Mouse (Mus musculus) spleen, adult 12 weeks (tissue): ENCODE measurements at regions not wholly inside any gene's neighbourhood (a gene's known extent, or its start where the extent isn't known, plus 50 kb on each side); places are given as distances from the start of the nearest gene placed in this dataset.

ENCODE experiments used
- DNase-seq: peaks from one replicate; pipeline ENCODE4 v3.0.0; 2022; ENCODE audit warnings: low spot score

DNA sequence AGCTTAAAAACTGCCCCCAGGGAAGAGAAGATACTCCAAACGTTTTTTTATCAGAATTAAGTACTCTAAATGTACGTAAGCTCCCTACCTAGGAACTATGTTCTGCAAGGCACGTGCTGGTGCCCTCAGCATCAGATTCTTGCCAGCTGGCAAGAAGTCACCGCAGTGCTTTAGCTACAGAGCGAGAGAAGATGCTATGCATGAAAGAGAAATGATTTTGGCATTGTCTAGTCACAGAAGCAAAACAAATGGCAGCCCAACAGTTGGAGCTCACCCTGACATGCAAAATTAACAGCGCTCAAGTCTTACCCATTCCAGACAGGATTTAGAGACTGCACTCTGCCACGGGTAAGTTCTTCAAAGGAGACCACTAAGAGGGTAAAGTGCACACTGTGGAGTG is 311.5 kb downstream of the Glrx3 start:
- no peak for DNase-seq

DNA sequence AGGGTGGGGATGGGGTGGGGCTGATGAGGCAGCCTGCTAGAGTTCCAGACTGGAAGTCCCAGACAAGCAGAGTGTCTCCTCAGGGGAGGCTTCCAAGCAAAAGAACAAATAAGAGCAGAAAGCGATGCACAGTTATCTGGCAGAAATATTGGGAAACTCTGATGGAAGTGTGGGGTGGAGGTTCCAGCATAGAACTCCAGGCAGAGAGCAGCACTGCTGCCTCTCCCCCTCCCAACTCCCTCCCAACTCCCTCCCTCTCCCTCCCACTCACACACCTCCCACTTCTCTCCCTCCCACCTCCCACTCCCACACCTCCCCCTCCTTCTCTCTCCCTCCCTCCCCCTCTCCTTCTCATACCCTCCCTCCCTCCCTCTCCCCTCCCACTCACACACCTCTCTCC is 313.3 kb downstream of the Glrx3 start:
- no peak for DNase-seq

DNA sequence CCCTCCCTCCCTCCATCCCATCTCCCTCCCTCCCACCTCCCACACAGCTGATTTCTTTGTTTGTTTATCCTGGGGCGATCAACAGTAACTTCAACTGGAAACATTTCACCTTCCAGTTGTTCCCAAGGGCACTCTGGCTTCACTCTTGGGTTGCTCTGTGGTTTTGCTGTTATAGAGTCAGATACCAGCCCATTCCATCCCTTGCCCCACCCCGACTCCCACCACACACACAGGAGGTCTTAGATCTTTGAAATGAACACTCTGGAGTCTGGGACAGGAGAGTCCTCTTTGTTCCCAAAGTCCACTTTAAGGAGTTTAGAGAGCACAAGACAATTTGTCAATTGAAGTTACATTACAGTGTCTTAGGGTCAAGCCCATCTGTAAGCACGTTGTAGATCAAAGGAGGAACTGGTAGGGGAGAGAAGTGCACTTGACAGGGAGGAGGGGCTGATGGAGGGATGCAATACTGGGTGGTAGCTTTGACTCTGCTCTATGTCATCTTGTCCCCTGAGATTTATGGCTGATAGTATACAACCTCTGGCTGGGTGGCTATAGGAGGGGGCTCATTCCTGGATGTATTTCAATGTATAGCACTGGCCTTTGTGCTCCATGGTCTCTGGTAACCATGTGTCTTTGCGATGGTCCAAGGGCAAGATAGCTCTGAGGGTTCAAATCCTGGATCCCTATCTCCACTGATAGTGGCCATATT is 313.9 kb downstream of the Glrx3 start:
- no peak for DNase-seq

DNA sequence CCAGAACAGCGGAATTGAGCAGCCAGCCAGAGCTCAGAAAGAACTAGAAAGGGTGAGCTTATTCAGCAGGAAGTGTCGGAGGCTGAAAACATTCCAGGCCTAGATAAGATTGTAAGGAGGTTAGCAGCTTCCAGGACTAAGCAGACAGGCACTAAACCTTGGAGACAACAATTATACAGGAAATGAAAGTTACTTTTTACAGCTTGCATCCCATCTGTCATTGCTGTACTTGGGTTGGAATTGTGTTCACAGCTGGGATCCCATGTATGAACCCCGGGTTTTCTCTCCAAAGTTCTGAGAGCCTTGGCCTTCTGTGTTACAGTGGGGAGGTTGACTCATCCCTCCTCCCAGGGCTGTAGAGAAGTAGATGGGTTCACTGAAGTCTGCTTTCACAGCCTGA is 328.5 kb downstream of the Glrx3 start:
- DNase-seq, result no peak

DNA sequence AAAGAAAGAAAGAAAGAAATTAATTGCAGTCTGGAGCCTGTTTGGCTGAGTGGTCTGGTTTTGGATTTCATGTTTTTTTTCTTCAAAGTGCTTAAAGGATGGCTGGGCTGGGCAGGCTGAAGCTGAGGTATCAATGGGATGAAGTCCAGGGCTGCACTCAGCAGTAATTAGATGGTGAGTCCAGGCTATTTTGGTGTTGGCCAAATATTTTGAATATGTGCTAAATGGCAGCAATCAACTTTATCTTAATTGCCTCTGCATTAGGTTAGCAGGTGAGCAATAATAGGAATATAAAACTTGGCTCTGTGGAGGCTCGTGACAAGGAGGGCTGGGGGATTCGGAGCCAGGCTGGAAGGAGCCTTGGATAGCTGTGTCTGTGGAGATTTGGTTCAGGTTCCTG is 329.3 kb downstream of the Glrx3 start:
- DNase-seq, result no peak

DNA sequence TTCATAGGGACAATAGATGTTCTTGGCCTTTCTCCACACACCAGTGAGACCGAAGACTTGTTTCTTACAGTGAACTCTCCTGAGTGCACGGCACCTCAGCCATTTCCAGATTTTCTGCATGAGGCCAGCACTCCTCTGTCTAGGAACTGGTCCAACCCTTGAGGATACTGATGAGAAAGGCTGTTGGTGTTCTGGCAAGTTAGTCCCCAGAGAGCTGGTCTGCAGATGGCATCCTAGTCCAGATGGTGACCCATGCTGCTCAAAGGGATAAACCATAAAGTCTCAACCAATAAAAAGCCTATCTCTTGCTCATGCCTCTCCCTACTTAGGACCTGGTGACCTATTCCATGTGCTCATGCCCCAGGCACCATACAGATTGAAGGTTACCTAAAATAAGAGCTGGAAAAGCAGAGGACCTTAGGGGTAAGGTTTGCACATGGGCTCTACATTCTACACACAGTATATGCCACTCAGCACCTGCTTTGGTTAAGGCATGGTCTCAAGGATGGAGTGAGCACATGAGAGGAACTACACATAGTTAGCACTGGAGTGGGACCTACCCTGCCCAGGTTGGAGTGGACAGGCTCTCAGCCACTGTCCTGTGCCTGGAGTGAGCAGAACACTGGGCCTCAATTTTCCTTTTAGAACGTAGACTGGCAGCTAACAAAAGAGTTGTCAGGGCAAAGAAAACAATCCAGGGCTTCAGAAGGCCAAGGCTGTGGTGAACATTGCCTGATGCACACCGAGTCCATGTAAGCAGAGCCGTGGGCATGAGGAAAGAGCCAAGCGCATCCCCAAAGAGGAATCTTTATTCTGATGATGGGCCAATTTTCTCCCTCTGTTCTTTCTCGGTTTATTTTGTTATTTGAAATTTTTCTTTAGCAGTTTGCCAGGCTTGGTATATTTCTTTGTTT is 335.9 kb downstream of the Glrx3 start:
- no peak for DNase-seq

DNA sequence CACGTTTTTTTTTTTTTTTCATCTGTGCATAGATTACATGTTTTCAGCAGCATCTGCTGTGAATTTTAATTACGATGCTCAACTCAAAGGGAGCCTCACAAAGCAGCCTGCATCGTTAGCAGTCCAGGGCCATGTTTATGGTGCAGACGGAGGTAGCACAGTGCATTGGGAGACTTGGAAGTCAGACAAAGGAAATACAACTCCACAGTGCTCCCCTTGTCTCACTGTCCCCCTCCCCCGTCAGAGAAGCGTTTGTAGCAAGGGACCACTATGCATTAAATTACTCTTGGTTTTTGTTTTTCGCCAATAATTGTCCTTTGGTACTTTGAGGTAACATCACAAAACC is 336.5 kb downstream of the Glrx3 start:
- DNase-seq, result no peak

DNA sequence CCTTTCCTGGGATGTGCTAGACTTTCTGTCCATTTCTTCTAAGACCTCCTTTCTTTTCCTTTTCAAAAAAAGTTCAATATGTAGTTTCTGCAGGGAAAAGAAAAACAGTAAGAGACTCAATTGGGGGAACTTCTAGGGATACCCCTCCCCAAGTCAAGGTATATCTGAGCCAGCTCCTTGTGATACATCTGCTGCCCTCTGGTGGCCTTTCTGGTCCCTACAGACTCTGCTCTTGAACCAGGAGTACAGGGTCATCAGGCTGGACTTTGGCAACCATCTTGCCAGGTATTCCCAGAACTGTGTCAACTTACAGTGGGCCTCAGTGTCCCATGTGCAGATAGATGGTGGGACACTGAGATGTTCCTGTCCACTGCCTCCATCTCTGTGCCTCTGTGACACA is 346.5 kb downstream of the Glrx3 start:
- peak; percentile 4 for DNase-seq

DNA sequence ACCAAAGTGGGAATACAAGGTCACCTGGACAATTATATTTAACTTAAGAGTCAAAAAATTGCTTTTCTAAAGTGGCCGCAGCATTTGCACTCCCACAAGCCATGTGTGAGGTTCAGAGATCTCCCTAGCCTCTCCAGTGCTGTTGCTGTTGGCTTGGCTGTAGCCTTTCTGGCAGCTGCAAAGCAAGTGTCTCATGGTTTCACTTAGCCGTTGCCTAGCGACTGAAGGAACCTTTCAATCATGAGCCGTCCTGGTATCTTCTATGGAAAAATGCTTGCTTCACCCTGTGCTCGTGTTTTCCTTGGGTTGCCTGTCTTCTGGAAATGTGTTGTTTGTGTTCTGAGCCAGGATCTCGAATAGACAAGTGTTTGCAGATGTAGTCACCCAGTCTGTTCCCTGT is 367.9 kb downstream of the Glrx3 start:
- no peak for DNase-seq

DNA sequence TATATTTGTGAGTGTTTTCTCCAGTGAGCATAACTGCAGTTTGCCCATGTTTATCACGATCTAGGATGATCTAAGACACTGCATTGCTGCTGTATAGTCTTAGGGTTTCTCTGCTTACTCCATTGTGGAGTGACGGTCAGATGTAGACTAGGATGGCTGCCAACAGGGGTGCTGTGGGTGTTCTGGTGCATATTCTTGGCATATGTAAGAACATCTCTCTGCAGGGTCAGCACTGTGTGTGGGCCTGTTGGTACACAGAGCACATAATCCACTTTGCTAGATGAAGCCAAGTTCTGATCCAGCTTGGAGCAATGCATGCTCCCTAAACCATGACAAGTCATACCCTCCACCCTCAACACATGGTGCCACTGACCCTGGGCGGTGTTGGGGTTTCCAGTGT is 375.4 kb downstream of the Glrx3 start:
- no peak for DNase-seq

DNA sequence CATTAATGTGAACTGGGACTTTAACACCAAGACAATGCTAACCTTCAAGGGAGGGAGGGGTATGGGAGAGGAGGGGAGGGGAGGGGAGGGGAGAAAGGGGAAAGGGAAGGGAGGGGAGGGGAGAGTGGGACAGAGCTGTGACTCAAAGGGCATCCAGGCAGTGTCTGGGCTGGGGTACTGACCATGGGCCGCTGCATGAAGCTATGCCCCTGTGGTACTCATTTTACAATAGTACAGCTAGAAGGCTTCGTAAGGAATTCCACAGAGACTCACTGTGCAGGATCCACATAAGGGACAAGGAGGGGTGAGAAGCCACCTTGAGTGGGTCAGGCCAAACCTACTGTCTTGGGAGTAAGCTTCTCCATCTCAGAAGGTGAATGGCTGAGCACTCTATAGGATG is 403.1 kb downstream of the Glrx3 start:
- no peak for DNase-seq

DNA sequence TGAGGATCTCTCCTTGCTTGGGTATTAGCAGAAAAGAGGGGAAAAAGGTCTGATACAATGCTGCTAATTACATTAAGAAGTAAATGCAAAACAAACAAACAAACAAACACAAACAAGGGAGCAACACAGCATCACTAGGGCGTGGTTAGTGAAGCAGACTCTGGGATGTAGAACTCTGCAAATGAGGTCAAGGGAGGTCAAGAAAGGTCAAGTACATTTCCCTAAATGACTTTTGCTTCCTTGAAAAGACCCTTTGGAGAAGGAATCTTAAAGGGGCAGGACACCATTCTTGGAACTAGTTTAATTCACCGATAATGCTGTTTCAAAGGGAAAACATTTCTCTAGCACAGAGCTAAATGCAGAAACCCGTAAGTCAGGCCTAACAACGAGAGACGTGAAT is 403.6 kb downstream of the Glrx3 start:
- DNase-seq, result no peak

DNA sequence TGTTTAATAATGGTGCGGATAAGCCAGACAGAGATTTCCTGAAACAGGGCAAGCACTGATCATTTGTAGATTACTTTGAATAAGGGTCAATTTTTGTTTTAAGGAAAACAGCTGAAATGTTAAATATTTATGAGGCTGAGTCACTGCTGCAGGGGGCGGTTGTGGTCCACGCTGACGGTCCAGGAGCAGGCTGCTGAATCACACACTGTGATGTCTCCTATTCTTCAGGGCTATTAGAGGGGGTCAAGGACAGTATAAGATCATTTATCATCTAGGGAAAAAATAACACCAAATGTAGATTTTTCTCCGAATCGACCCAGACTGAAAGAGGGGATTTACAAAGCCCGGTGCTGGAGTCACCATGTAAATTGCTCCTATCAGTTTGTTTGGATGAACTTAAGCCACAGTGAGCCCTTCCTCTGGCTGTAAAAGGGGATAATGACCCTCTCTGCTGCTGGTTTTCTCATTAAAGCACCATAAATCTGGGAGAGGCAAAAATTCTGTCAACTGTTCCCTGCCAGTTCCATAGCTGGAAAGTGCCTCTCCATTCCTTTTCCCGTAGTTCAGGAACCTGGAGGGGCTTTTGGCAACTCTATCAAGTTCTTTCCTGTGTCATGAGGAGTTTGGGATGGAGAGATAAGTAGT is 404.2 kb downstream of the Glrx3 start:
- no peak for DNase-seq

DNA sequence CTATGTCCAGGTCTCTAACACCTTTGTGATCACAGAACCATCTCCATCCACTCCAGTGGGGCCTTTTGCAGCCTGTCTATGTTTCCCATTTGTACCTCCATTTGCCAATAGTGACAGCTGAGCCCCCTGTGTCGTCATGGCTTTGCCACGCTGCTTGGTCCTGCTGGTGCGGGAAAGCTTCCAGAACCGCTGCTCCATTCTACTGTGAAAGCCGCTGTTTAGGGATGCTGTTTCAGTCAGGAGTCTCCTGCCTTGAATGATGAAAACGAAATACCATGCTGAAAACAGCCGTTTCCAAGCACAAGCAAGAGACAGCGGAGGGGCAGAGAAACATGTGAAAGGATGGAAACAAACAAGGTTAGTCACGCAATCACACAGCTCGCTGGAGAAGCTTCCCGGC is 410.4 kb downstream of the Glrx3 start:
- DNase-seq, result no peak

DNA sequence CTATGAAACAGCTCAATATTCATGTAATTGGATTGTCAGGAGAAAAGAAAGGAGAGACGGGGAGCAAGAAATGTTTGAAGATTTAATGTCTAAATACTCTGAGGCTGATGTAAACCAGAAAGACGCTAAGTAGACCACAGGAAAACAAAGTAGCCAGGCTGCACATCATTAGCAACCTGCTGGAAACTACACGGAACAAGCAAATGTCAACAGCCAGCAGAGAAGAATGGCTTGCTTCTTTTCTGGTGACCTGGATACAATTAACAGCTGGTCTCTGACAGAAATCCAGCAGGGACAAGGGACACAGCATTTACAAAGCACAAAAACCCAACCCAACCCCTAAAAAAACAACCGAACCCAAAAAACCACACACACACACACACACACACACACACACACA is 413.6 kb downstream of the Glrx3 start:
- no peak for DNase-seq

DNA sequence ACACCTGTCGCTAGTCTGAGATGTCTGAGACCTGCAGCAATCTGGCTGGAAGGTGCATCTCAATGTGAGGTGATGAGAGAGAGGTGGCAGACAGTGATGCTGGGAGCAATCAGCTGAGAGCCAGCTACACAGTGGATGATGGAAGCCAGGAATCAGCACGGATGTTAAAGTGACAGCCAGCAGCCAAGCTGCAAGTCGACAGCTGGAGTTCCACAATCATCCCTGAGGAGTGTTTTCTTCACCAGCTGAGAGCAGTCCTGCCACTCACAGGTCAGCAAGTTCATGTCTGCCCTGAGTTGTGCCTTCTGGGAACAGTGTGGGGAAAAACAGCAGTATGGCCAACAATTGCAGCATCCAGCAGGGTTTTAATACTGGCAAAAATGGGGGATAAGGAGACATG is 422.3 kb downstream of the Glrx3 start:
- no peak for DNase-seq

DNA sequence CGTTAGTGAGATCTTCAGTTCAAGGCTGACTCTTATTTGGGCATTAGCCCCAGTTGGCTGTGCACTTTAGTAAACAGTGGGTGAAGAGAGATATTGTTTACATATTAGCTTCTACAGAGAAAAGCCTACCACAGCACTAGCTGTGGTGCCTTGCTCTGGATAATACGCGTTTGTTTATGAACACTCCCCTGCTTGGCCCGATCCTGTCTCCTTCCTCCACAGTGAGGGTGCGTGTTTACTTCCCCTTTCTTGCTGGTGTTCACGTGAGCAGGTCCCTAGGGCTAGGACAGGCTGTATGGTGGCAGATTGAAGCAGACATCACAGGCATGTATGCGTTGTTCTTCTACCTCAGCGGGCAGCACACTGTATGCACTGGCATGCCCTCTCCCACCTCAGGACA is 423.1 kb downstream of the Glrx3 start:
- no peak for DNase-seq

DNA sequence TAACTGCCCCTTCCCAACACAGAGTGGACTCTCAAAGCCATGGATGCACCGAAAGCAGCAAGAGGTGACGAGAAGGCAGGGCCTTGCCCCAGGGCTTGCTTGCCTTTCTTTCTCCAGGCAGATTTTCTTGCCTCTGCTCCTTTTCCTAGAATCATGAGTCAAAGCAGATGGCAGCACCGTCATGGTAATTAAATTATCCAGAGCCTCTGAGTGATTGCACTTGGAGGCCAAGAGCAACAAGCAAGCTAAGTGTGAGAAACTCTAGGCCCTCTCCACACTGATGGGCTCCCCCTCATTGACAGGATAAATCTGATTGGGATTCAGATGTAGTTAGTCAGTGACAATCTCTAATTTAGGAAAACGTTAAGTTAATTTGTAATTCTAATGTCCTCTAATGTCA is 427.5 kb downstream of the Glrx3 start:
- DNase-seq, result no peak

DNA sequence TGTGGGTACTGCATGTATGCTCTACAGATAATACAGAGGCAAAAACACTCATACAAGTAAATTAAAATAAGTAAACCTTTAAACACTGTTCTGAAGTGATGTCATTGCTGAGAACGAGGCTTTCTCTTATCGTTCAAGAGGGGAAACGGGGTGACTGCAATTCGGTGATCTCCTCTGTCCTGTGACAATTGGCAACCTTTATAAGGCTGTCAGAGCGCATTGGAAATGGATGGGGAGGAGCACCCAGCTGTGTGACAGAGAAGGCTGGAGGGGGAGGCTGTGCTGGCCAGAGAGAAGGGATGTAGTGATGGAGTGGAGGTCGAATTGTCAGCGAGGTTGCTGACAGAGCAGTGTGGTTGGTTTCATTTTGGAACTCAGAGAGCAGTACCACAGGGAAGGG is 428.0 kb downstream of the Glrx3 start:
- DNase-seq, result no peak

DNA sequence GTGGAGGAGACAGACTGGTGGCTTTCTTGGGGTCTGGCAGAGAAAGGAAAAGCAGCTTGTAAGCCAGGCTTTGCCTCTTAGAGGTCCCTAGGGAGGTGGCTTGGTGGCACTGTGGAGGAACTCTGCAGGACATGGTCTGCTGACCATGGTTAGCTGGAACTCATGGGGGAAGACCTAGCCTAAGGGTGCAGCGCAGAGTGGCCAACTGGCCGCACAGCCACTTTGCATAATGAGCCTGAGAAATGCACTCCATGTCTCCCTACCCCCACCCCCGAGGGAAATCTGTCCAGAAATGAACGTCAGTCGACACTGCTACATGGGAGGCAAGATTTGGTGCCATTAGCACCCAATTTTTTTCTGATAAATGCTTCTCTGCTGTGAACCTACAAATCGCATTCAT is 429.5 kb downstream of the Glrx3 start:
- no peak for DNase-seq

DNA sequence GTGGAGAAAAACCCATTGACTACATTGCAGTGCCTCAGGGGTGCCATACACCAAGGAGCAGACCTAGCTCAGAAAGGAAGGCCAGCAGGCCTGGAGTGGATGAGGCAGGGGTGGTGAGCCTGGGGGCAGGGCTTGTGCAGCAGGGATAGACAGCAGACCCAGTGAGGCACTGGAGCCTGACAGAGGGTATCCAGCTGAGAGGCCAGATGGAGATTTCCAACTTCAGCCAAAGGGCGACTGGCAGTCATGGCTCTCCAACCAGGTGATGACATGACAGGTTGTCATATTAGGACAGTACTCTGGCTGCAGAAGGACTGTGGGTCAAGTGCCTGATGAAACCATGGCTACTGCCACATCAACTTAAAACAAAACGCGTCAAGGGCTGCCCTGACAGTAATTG is 431.1 kb downstream of the Glrx3 start:
- no peak for DNase-seq

DNA sequence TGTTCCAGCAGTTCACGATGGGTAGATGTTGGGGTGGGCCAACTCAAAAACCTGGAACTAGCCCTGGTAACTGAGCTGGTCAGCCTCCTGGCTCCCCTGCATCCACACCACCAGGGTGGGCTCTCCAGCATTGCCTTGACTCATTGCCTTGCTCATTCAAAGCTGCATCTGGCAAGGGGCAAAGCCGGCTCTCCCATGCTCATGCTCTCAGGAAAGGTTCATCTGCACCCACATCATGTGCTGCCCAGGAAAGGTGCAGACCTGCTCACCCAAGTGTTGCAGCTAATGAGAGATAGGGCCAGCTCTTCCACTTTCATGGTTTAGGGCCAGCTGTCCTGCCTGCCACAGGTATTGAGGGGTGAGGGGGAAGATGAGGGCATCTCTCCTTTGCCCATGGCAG is 437.9 kb downstream of the Glrx3 start:
- DNase-seq, result no peak

DNA sequence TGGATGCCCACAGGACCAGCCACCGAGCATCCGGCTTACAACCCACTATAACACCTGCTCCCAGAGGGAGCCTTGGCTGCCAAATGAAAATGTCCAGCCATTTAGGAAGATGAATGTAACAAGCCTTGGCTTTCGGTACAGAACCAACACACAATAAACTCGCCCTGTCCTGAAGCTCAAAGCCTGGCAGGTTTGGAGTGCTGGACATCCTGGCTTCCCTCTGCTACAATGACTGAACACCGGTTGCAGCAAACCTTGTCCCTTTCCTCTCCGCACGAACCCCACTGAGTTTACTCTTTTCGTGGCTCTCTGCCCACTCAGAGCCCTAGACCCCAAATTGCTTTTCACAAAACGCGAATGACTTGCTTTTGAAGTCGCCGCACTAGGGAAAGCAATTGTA is 441.9 kb downstream of the Glrx3 start:
- no peak for DNase-seq
